Mouse (Mus musculus) liver, embryonic 16.5 days (tissue): ENCODE measurements around the gene Avpr2. TPM values are rescaled to one million over a fixed set of nuclear protein-coding genes. Genes with fewer than 3 reads are reported as not detected.

Experiments
- ATAC-seq: fragments of 200-750 bp; cut with Nextera tagmentation; 2 replicates; pipeline ENCODE4 v1.8.0; 2017; ENCODE audit warnings: low read depth, mild to moderate bottlenecking, moderate number of reproducible peaks, moderate library complexity
- H3K27ac ChIP-seq: fragments of 300-500 bp; sonication (generic); 2 replicates; pipeline ENCODE4 v1.5.1; 2014; ENCODE audit warnings: mild to moderate bottlenecking, low read length
- H3K27me3 ChIP-seq: fragments of 300-500 bp; sonication (generic); 2 replicates; pipeline ENCODE4 v1.6.1; 2014; ENCODE audit warnings: low read depth, low read length, mixed read lengths; ENCODE audit not compliant: control insufficient read depth, insufficient read depth
- H3K36me3 ChIP-seq: fragments of 300-500 bp; sonication (generic); 2 replicates; pipeline ENCODE4 v1.6.1; 2014; ENCODE audit warnings: mild to moderate bottlenecking; ENCODE audit not compliant: control insufficient read depth, insufficient read depth
- H3K4me1 ChIP-seq: fragments of 300-500 bp; sonication (generic); 2 replicates; pipeline ENCODE4 v1.6.1; 2014; ENCODE audit warnings: low read depth, low read length, mixed read lengths; ENCODE audit not compliant: control insufficient read depth
- H3K4me2 ChIP-seq: fragments of 300-500 bp; sonication (generic); 2 replicates; pipeline ENCODE4 v1.6.1; 2014; ENCODE audit warnings: low read depth, low read length, mixed read lengths
- H3K4me3 ChIP-seq: fragments of 300-500 bp; sonication (generic); 2 replicates; pipeline ENCODE4 v1.5.1; 2014; ENCODE audit warnings: low read depth, mild to moderate bottlenecking, low read length
- H3K9ac ChIP-seq: fragments of 300-500 bp; sonication (generic); 2 replicates; pipeline ENCODE4 v1.6.1; 2014; ENCODE audit warnings: low read depth, low read length
- H3K9me3 ChIP-seq: fragments of 300-500 bp; sonication (generic); replicated peaks from 2 replicates; pipeline ENCODE4 v1.6.1; 2016; ENCODE audit warnings: low read length; ENCODE audit not compliant: control insufficient read depth
- WGBS: fragments of 180-500 bp; shearing (Covaris S2); extraction: QIAGEN DNeasy Blood & Tissue Kit; methylation state at CpG from one replicate; pipeline ENCODE4 v1.1.7; 2014; ENCODE audit not compliant: insufficient replicate concordance; 5-methylcytosine and 5-hydroxymethylcytosine counted together
- polyA plus RNA-seq: library from polyadenylated mRNA; unstranded; fragments of >200 nt; fragmentation: Nextera tagmentation; extraction: Ambion mirVana; gene quantifications from 2 replicates; pipeline ENCODE4 v1.2.1, GENCODE M21; 2015

Avpr2 gene
- polyA plus RNA-seq, 1 experiment from 2014 or later, result 0.25 TPM

GRCm38 (mm10) chrX:73875881-73876280 lies 16.0 kb upstream of the Avpr2 start:
- H3K9me3 ChIP-seq, result no peaks in the 10 kb centered on the region
- no peaks in the 10 kb centered on the region for H3K36me3 ChIP-seq
- H3K27me3 ChIP-seq, result peaks cover 15% of the 10 kb centered on the region
- ATAC-seq, result no peak
- no peaks in the 10 kb centered on the region; the same call in 1 of the 2 replicates for H3K4me1 ChIP-seq
- WGBS, result 72% methylated on average over 2 of the region's 2 CpGs
- H3K9ac ChIP-seq, result no peak overlapping the region
- H3K27ac ChIP-seq, result no peak overlapping the region
- H3K4me2 ChIP-seq, result no peak overlapping the region
- no peak overlapping the region for H3K4me3 ChIP-seq

GRCm38 (mm10) chrX:73877014-73877413 lies 14.9 kb upstream of the Avpr2 start:
- Histone ChIP-seq H3K36me3 (no peaks in the 10 kb centered on the region), H3K4me3 (no peak overlapping the region), H3K27me3 (peaks cover 25% of the 10 kb centered on the region), H3K27ac (no peak overlapping the region), H3K9ac (no peak overlapping the region), H3K4me1 (no peaks in the 10 kb centered on the region; the same call in 1 of the 2 replicates), H3K9me3 (no peaks in the 10 kb centered on the region), H3K4me2 (no peak overlapping the region)
- no peak for ATAC-seq
- WGBS, result 50% methylated on average over 1 of the region's 1 CpGs

GRCm38 (mm10) chrX:73880194-73881035 lies 11.5 kb upstream of the Avpr2 start:
- Histone ChIP-seq H3K27ac (no peak overlapping the region), H3K36me3 (no peaks in the 10 kb centered on the region), H3K9me3 (no peaks in the 10 kb centered on the region), H3K4me3 (peak overlapping the region; percentile 35), H3K9ac (no peak overlapping the region), H3K27me3 (peaks cover 25% of the 10 kb centered on the region), H3K4me2 (peak overlapping the region; percentile 41), H3K4me1 (no peaks in the 10 kb centered on the region; the same call in 1 of the 2 replicates)
- WGBS, result 21% methylated on average over 33 of the region's 48 CpGs
- ATAC-seq, result no peak

- Histone ChIP-seq H3K4me3 (peak overlapping the region; percentile 35; the same call in 1 of the 2 replicates), H3K4me1 (no peaks in the 10 kb centered on the region; the same call in 1 of the 2 replicates)
- no peak for ATAC-seq
Measured at GRCm38 (mm10) chrX:73881036-73881427, 10.9 kb upstream of the Avpr2 start.

GRCm38 (mm10) chrX:73881463-73881862 lies 10.4 kb upstream of the Avpr2 start:
- Histone ChIP-seq H3K9me3 (no peaks in the 10 kb centered on the region), H3K27ac (no peak overlapping the region), H3K4me3 (no peak overlapping the region), H3K27me3 (peaks cover 25% of the 10 kb centered on the region), H3K4me1 (no peaks in the 10 kb centered on the region; the same call in 1 of the 2 replicates), H3K4me2 (no peak overlapping the region), H3K9ac (no peak overlapping the region), H3K36me3 (no peaks in the 10 kb centered on the region)
- 36% methylated on average over 6 of the region's 6 CpGs for WGBS
- no peak for ATAC-seq

More at GRCm38 (mm10) chrX:73881036-73881427, 10.9 kb upstream of the Avpr2 start:
- Histone ChIP-seq H3K36me3 (no peaks in the 10 kb centered on the region), H3K27me3 (peaks cover 25% of the 10 kb centered on the region), H3K4me2 (peak overlapping the region; percentile 41), H3K9me3 (no peaks in the 10 kb centered on the region), H3K27ac (no peak overlapping the region), H3K9ac (no peak overlapping the region)
- whole genome bisulfite sequencing, result 25% methylated on average over 16 of the region's 16 CpGs

GRCm38 (mm10) chrX:73892833-73893232 lies 931 bp downstream of the Avpr2 start:
- Histone ChIP-seq H3K27me3 (no peaks in the 10 kb centered on the region), H3K4me2 (no peak overlapping the region), H3K9ac (no peak overlapping the region), H3K4me1 (no peaks in the 10 kb centered on the region), H3K36me3 (no peaks in the 10 kb centered on the region), H3K27ac (no peak overlapping the region), H3K9me3 (no peaks in the 10 kb centered on the region), H3K4me3 (no peak overlapping the region)
- WGBS, result 74% methylated on average over 14 of the region's 14 CpGs
- no peak for ATAC-seq

GRCm38 (mm10) chrX:73895719-73896118 lies 3.8 kb downstream of the Avpr2 start, which contains the start of gene L1cam:
L1cam (minus strand) TSS chrX:73896105.
- no peak within 1 kb of the TSS for H3K4me3 ChIP-seq
- 24% methylated on average over 2 of the region's 2 CpGs for WGBS
- no peak within 1 kb of the TSS for H3K9ac ChIP-seq
- no peaks in the 10 kb centered on the region for H3K4me1 ChIP-seq
- no peaks in the 10 kb centered on the region for H3K27me3 ChIP-seq
- no peaks in the 10 kb centered on the region for H3K36me3 ChIP-seq
- ATAC-seq, result no peak
- no peak within 1 kb of the TSS for H3K27ac ChIP-seq
- H3K4me2 ChIP-seq, result no peak within 1 kb of the TSS
- no peaks in the 10 kb centered on the region for H3K9me3 ChIP-seq

GRCm38 (mm10) chrX:73897959-73898358 lies 6.1 kb downstream of the Avpr2 start:
- Histone ChIP-seq H3K9ac (no peak overlapping the region), H3K27me3 (no peaks in the 10 kb centered on the region), H3K27ac (no peak overlapping the region), H3K9me3 (no peaks in the 10 kb centered on the region), H3K4me2 (no peak overlapping the region), H3K4me1 (no peaks in the 10 kb centered on the region), H3K36me3 (no peaks in the 10 kb centered on the region), H3K4me3 (no peak overlapping the region)
- WGBS, result 49% methylated on average over 3 of the region's 3 CpGs
- ATAC-seq, result no peak

- Histone ChIP-seq H3K27me3 (no peaks in the 10 kb centered on the region), H3K4me1 (peaks cover 11% of the 10 kb centered on the region), H3K9me3 (no peaks in the 10 kb centered on the region), H3K4me2 (peak overlapping the region; percentile 69; the same call in 1 of the 2 replicates), H3K4me3 (peak overlapping the region; percentile 0), H3K27ac (no peak overlapping the region), H3K36me3 (no peaks in the 10 kb centered on the region; the same call in 1 of the 2 replicates), H3K9ac (no peak overlapping the region)
- no peak for ATAC-seq
- 26% methylated on average over 1 of the region's 1 CpGs for WGBS
Measured at GRCm38 (mm10) chrX:73910049-73910448, 18.1 kb downstream of the Avpr2 start.
